Mouse (Mus musculus) cortical plate, adult 2 months (tissue): ENCODE measurements around the gene Rpl23a. TPM values are rescaled to one million over a fixed set of nuclear protein-coding genes. Genes with fewer than 3 reads are reported as not detected.
A peak's percentile ranks its signal among the peaks of the same experiment; 100 is the strongest.

ENCODE experiments used
- H3K27ac ChIP-seq: fragments of 200-500 bp; 2 replicates; pipeline ENCODE4 v1.5.1; 2012; ENCODE audit warnings: low read length, control low read depth, inconsistent platforms; ENCODE audit not compliant: insufficient read depth
- H3K4me1 ChIP-seq: fragments of 200-500 bp; 2 replicates; pipeline ENCODE4 v1.6.1; 2011; ENCODE audit warnings: low read length; ENCODE audit not compliant: control insufficient read depth, insufficient read depth
- H3K4me3 ChIP-seq: fragments of 200-500 bp; 2 replicates; pipeline ENCODE4 v1.5.1; 2011; ENCODE audit warnings: mild to moderate bottlenecking, low read length, control low read depth; ENCODE audit not compliant: insufficient read depth
- CTCF ChIP-seq: fragments of 200-500 bp; IDR thresholded peaks from 2 replicates; pipeline ENCODE4 v1.5.1; 2011; ENCODE audit warnings: mild to moderate bottlenecking, control low read depth, low read length; ENCODE audit not compliant: insufficient read depth; ENCODE audit errors: extremely low read depth
- POLR2A ChIP-seq: fragments of 200-500 bp; IDR thresholded peaks from 2 replicates; pipeline ENCODE4 v1.6.1; 2011; ENCODE audit warnings: mild to moderate bottlenecking, low read length, control low read depth; ENCODE audit not compliant: insufficient read depth; ENCODE audit errors: extremely low read depth
- polyA plus RNA-seq: library from polyadenylated mRNA; depleted of rRNA; stranded (reverse); fragments of >200 nt; gene quantifications from 2 replicates; pipeline ENCODE4 v1.2.3, GENCODE M21; 2012

The Rpl23a gene
- polyA plus RNA-seq, 1 experiment: 1,200 TPM

DNA sequence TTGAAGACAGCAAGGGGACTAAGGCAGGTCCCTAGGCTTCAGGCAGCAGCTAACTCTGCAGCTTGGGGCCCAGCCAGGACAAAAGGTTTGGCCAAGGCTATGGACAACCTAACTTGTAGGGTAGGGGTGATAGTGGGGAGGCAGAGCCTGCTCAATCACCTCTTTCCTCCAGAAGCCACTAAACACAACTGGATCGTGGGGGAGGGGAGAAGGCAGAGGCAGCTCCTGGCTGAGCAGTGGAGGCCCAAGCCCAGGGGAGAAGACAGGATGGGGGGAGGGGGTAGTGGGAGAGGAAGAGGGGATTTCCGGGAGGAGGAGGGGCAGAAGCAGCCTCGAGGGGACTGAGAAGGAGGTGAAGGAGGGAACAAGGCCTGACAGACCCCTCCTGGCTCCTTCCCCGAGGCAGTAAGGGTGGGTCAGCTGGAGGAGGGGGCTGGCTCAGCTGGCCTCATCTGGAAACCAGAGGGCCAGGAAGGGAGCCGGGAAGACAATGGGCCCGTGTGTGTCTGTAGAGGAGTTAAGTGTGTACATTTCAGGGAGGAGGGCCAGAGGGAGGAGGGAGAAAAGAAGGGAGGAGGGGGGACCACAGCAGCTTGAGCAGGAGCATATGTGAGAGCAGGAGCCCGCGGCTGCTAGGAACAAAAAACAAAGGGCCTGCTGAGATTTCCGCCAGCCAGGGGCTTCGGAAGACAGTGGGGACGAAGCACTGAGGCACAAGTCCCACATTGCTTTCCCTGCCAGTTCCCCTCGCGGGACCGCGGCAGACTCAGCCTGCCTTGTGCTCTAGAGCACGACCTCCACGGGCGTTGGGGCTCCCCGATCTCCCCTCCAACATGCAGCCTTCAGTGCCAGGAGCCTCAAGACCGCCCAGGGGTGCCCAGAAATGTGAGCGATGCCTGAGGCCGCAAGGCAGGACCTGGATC is 19.4 kb downstream of the Rpl23a start:
- Histone ChIP-seq H3K4me1 (no peaks in the 10 kb centered on the region), H3K4me3 (peak overlapping the region; percentile 70), H3K27ac (peak overlapping the region; percentile 82)
- TF ChIP-seq POLR2A (no peak), CTCF (no peak)

DNA sequence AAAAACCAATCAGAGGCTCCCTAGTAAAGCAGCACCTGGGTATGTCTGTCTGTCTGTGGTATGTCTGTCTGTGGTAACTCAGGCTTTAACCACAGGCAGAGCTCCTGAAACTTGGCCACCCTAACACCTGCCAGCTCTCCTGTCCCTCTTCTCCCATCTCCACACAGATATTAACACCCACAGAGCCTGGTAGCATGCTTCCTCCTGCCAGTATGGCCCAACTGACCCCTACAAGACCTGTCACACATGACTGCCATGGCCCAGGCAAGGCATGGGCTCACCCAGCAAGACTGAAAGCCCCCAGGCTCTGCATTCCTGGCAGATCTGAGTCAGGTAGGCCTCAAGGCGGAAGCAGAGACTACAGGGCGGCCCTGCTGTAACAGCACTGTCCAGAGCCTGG is 20.3 kb downstream of the Rpl23a start:
- Histone ChIP-seq H3K4me1 (no peaks in the 10 kb centered on the region), H3K4me3 (no peak overlapping the region), H3K27ac (no peak overlapping the region)
- TF ChIP-seq POLR2A (no peak), CTCF (no peak)

DNA sequence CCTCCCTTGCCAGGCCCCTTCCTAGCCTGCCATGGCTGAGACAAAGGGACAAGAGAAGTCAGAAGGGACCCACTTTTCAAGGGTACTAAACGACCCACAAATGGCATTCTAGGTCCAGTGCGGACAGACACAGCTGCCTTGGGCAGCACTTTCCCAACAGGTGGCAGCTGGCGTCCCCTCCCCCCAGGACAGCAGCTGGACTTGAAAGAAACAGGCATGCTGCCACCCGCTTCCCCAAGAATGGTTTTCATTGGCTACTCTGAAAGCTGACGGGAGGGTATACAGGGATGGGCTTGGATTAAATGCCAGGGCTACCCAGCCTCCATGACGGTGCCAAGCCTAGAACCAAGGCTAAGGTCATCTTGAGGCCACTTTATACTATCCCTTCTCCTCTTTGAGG is 20.9 kb downstream of the Rpl23a start:
- H3K4me3 ChIP-seq: no peak overlapping the region
- H3K27ac ChIP-seq: no peak overlapping the region
- no peak for TF ChIP-seq CTCF
- no peak for TF ChIP-seq POLR2A
- no peaks in the 10 kb centered on the region for H3K4me1 ChIP-seq

DNA sequence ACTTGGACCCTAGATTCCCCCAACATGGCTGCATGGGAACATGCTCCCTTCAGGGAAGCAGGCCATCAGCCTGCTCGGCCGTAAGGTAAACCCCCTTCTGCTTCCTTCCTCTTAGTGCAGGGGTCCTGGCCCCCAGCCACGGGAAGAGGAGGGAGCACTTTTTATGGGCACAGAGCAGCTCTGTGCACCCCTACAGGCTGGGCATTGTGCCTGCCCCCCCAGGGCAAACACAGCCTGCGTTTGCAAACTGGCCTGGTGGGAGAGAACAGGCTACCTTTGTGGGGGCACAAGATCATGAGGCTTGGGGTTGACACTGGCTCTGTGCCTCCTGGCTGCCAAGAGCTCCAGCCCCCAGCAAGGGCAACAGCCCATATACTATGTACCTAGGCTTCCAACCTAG is 21.4 kb downstream of the Rpl23a start:
- no peaks in the 10 kb centered on the region for H3K4me1 ChIP-seq
- H3K4me3 ChIP-seq: no peak overlapping the region
- no peak overlapping the region for H3K27ac ChIP-seq
- TF ChIP-seq POLR2A: no peak
- no peak for TF ChIP-seq CTCF

DNA sequence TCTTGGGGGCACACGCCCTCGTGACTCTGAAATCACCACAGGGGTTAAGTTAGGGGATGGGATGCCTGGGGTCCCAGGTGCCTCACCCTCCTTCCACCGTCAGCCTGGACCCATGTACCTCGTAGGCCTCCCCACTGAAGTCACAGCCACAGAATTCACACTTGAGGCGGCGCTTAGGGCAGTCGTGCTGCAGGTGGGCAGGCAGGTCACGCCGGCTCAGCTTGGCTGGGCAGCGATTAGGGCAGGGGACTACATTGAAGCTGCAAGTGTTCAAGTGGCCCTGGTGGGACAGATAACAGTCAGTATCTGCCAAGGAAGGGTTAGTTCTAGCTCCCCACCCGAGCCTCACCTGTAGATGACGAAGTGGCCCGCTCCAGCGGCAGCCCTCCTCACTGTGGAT is 22.2 kb downstream of the Rpl23a start:
- H3K4me1 ChIP-seq: no peaks in the 10 kb centered on the region
- H3K4me3 ChIP-seq: no peak overlapping the region
- H3K27ac ChIP-seq: no peak overlapping the region
- TF ChIP-seq CTCF: no peak
- no peak for TF ChIP-seq POLR2A

DNA sequence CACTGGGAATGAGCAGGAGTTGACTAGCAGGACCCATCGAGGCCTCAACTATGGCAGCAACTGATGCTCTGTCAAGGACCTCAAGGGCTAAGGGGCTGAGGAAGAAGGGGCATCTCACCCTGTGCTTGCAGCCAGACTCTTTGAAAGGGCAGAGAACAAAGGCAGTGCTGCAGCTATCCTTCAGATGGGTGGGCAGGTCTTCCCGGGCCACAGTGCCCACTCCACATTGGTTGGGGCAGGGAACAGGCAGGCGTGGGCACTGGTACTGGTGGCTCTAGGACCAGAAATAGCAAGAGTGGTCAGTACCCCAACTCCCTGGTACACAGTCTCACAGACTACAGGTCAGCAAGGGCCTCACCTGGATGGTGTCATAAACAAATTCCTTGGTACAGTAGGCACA is 22.7 kb downstream of the Rpl23a start:
- no peak for TF ChIP-seq CTCF
- no peak for TF ChIP-seq POLR2A
- Histone ChIP-seq H3K27ac (no peak overlapping the region), H3K4me3 (no peak overlapping the region), H3K4me1 (no peaks in the 10 kb centered on the region)

DNA sequence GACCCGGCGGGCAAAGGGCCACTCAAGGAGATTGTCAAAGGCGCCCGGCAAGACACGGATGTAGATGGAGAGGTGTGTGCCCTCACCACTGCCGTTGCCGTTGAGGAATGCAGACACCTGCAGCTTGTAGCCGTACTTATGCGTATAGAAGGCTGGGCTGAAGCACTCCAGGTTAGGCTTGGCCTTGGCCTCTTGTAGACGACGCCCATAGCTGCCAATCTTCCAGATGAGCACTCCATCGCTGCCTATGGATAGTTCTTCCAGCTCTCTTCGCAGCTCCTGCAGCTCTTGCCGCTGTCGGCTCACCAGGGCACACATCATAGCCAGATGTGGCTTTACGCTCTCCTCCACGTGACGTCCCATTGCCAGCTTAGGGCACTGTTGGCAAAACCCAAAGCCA is 23.2 kb downstream of the Rpl23a start:
- TF ChIP-seq CTCF (no peak), POLR2A (no peak)
- Histone ChIP-seq H3K4me1 (no peaks in the 10 kb centered on the region), H3K27ac (no peak overlapping the region)

DNA sequence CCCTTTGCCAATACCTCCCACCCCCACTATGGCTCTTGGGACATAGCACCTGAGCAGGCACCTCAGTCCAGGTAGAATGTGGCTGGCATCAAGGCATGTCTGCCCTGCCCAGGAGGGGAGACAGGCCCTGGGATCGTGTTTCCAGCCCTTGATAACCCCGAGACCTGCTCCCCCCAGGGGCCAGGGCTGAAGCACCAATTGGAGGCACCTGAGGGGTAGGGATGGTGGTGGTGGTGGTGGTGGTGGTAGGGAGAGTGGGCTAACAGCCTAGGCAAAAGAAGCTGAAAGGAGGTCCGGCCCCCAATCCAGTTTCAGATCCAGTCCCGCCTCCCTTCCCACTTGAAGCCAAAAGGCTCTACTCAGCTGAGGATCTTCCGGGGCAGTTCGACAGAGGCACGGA is 23.8 kb downstream of the Rpl23a start:
- Histone ChIP-seq H3K4me1 (no peaks in the 10 kb centered on the region), H3K4me3 (no peak overlapping the region), H3K27ac (no peak overlapping the region)
- TF ChIP-seq CTCF: no peak
- no peak for TF ChIP-seq POLR2A

More for the DNA sequence above, 23.2 kb downstream of the Rpl23a start:
- H3K4me3 ChIP-seq: no peak overlapping the region

DNA sequence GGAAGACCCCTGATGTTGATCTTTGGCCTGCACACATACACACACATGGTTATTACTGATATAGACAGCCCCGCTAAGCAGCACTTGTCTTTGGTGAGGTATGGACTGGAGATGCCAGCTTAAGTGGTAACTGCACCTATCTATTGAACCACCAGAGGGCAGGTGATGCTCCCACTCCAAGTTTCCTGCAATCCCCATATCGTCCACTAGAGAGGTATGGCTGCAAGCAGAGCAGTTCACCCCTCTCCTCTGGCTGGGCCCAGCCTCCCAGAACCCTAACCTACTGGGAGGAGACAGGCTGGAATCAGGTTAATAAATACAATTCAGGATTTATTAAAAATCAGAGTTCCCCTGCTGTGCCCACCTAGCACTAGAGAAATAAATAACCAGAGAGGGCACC is 24.3 kb downstream of the Rpl23a start:
- Histone ChIP-seq H3K27ac (no peak overlapping the region), H3K4me1 (no peaks in the 10 kb centered on the region), H3K4me3 (no peak overlapping the region)
- TF ChIP-seq CTCF (peak; percentile 99), POLR2A (no peak)

DNA sequence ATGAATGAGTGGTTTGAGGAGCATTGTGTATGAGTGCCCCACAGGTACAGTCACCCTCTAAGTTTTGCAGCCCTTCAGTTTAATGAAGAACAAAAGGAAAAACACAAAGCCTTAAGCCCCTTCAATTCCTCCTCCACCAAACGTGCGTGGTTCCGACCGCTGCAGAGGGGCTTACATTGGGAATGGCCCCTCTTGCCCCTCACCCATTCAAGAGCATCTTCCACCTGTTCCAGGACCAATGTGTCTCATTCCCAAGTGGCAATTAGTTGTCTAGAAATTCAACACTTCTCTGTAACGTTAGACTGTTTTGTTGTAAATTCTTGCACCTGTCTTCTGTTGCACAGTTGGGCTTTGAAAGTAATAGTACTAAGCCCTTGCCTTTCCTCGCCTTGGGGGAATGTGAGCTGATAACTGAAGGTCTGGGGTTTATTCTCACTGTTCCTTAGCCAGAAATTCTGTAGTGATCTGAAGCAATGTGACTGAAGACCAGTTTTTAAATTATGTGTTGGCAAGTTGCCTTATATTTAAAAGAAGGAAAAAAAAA is 27.2 kb downstream of the Rpl23a start:
- no peak for TF ChIP-seq CTCF
- no peak for TF ChIP-seq POLR2A
- H3K4me3 ChIP-seq: no peak overlapping the region
- H3K4me1 ChIP-seq: peaks cover 3% of the 10 kb centered on the region; the same call in 1 of the 2 replicates
- H3K27ac ChIP-seq: no peak overlapping the region
